Mouse (Mus musculus): ENCODE measurements around the gene Ydjc. TPM values are rescaled to one million over a fixed set of nuclear protein-coding genes. Genes with fewer than 3 reads are reported as not detected.

Ydjc gene
- total and polyA plus RNA-seq, 3 experiments: 56.7 to 68.5 TPM; not detected in 1

DNA sequence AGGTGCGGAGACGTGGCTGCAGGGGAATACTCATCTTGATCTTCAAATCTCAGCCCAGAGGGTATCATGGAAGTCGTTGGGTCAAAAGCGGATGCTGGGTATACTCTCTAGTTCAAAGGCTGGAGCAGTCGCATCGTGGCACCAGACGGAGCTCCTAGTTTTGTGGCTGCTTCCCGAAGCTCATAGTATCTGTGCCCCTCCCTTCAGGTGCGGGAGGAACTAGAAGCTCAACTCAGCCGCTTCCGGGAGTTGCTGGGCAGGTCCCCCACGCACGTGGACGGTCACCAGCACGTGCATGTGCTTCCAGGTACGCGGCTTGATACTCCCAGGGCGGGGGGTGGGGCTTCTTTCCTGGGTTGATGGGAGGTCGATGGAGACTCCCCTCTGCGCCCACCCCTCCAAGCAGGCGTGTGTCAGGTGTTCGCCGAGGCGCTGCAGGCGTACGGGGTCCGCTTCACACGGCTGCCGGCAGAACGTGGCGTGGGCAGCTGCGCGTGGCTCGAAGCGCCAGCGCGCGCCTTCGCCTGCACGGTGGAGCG is 3.0 kb downstream of the Ydjc start:
- Histone ChIP-seq H3K9ac (ENCODE audit: control insufficient read depth, low read depth, low read length, poor library complexity, severe bottlenecking) (peak overlapping the region; percentile 67), H3K79me2 (ENCODE audit: control insufficient read depth, insufficient read depth, low read length, poor library complexity) (peaks cover 18% of the 10 kb centered on the region), H3K9me3 (replicated peaks; ENCODE audit: insufficient read depth, low read length) (no peaks in the 10 kb centered on the region), H3K4me3 (ENCODE audit: control insufficient read depth in 1 of 2, insufficient read depth in 1 of 2, low read depth in 2 of 2, low read length in 2 of 2) (peak overlapping the region; percentile 68 to 69), H3K36me3 (ENCODE audit: control insufficient read depth in 1 of 2, insufficient read depth in 2 of 2, low read length in 2 of 2) (peaks cover 0 to 9% of the 10 kb centered on the region in 2 experiments; a peak in 2 of 4 replicates), H3K27ac (ENCODE audit: control insufficient read depth, low read depth, low read length) (peak overlapping the region; percentile 46), H3K27me3 (ENCODE audit: control insufficient read depth in 1 of 2, insufficient read depth in 2 of 2, low read length in 2 of 2) (no peaks in the 10 kb centered on the region), H3K4me1 (ENCODE audit: control insufficient read depth in 1 of 2, insufficient read depth in 2 of 2, low read length in 2 of 2) (peaks cover 2 to 8% of the 10 kb centered on the region in 2 experiments; a peak in 3 of 4 replicates)
- no peak; the same call in 1 of the 2 replicates for TF ChIP-seq TBP (IDR thresholded peaks at IDR 0.05; ENCODE audit: low read depth, low read length)
- TF ChIP-seq E2F4 (IDR thresholded peaks at IDR 0.05; ENCODE audit: borderline replicate concordance, low read depth, low read length): no peak
- peak; percentile 20; the same call in 1 of the 2 replicates for TF ChIP-seq USF1 (IDR thresholded peaks at IDR 0.05; ENCODE audit: low read depth, low read length)
- TF ChIP-seq RCOR1 (IDR thresholded peaks at IDR 0.05; ENCODE audit: low read depth, low read length): no peak
- no peak; the same call in 1 of the 2 replicates for TF ChIP-seq POLR2AphosphoS2 (IDR thresholded peaks at IDR 0.05; ENCODE audit: low read length)
- peak; percentile 91 for TF ChIP-seq BHLHE40 (IDR thresholded peaks at IDR 0.05; ENCODE audit: borderline replicate concordance, low read depth, low read length)
- TF ChIP-seq MAZ (IDR thresholded peaks at IDR 0.05; ENCODE audit: low read depth, low read length): peak; percentile 75; the same call in 1 of the 2 replicates
- no peak for TF ChIP-seq JUND (IDR thresholded peaks at IDR 0.05; ENCODE audit: low read depth, low read length)
- TF ChIP-seq MAX (IDR thresholded peaks at IDR 0.05; ENCODE audit: low read length): peak; percentile 99
- TF ChIP-seq ZC3H11A (IDR thresholded peaks at IDR 0.05; ENCODE audit: low read depth, low read length): no peak
- no peak for TF ChIP-seq EP300 (IDR thresholded peaks at IDR 0.05; ENCODE audit: low read depth in 1 of 2, low read length in 2 of 2)
- TF ChIP-seq POLR2A (IDR thresholded peaks at IDR 0.05; ENCODE audit: control insufficient read depth in 1 of 2, insufficient read depth in 1 of 2, low read depth in 1 of 2, low read length in 2 of 2, poor library complexity in 1 of 2): peak in 1 of 2 experiments; percentile 41; a peak in 1 of 4 replicates
- TF ChIP-seq NELFE (IDR thresholded peaks at IDR 0.05; ENCODE audit: low read depth, low read length): peak; percentile 12; the same call in 1 of the 2 replicates
- peak; percentile 46; the same call in 1 of the 2 replicates for TF ChIP-seq SIN3A (IDR thresholded peaks at IDR 0.05; ENCODE audit: low read length)
- TF ChIP-seq MXI1 (IDR thresholded peaks at IDR 0.05; ENCODE audit: low read depth, low read length): peak; percentile 96
- TF ChIP-seq GATA1 (IDR thresholded peaks at IDR 0.05; ENCODE audit: low read depth, low read length): no peak
- peak; percentile 77; the same call in 1 of the 2 replicates for TF ChIP-seq ELF1 (IDR thresholded peaks at IDR 0.05; ENCODE audit: low read depth, low read length)
- TF ChIP-seq MYC (IDR thresholded peaks at IDR 0.05; ENCODE audit: low read depth, low read length): peak; percentile 99
- peak; percentile 52; the same call in 1 of the 2 replicates for TF ChIP-seq HCFC1 (IDR thresholded peaks at IDR 0.05; ENCODE audit: low read depth, low read length)
- peak; percentile 82 for DNase-seq (ENCODE audit: low read depth, low spot score)

DNA sequence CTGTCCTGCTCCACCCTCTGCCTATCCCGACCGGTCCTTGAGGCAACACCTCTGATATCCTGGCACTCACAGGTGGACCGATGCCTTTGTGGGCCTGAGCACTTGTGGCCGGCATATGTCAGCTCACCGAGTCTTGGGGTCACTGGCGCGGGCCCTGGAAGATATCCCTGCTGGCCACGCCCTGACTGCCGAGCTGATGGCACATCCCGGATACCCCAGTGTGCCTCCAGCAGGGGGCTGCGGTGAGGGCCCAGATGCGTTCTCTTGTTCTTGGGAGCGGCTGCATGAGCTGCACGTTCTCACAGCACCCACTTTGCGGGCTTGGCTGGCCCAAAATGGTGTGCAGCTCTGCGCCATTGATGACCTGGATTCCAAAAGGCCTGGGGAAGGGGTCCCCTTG is 3.7 kb downstream of the Ydjc start:
- H3K27me3 ChIP-seq (ENCODE audit: control insufficient read depth in 1 of 2, insufficient read depth in 2 of 2, low read length in 2 of 2): no peaks in the 10 kb centered on the region
- peaks cover 2 to 8% of the 10 kb centered on the region in 2 experiments; a peak in 3 of 4 replicates for H3K4me1 ChIP-seq (ENCODE audit: control insufficient read depth in 1 of 2, insufficient read depth in 2 of 2, low read length in 2 of 2)
- peaks cover 0 to 9% of the 10 kb centered on the region in 2 experiments; a peak in 2 of 4 replicates for H3K36me3 ChIP-seq (ENCODE audit: control insufficient read depth in 1 of 2, insufficient read depth in 2 of 2, low read length in 2 of 2)
- DNase-seq (ENCODE audit: low read depth, low spot score): peak; percentile 85
- no peaks in the 10 kb centered on the region for H3K9me3 ChIP-seq (replicated peaks; ENCODE audit: insufficient read depth, low read length)
- H3K27ac ChIP-seq (ENCODE audit: control insufficient read depth, low read depth, low read length): peak overlapping the region; percentile 46
- peak overlapping the region; percentile 67 for H3K9ac ChIP-seq (ENCODE audit: control insufficient read depth, low read depth, low read length, poor library complexity, severe bottlenecking)
- H3K79me2 ChIP-seq (ENCODE audit: control insufficient read depth, insufficient read depth, low read length, poor library complexity): peaks cover 18% of the 10 kb centered on the region
- H3K4me3 ChIP-seq (ENCODE audit: control insufficient read depth in 1 of 2, insufficient read depth in 1 of 2, low read depth in 2 of 2, low read length in 2 of 2): peak overlapping the region; percentile 68 to 69
- TF ChIP-seq ELF1 (IDR thresholded peaks at IDR 0.05; ENCODE audit: low read depth, low read length): no peak
- TF ChIP-seq RCOR1 (IDR thresholded peaks at IDR 0.05; ENCODE audit: low read depth, low read length): no peak
- no peak for TF ChIP-seq KAT2A (conservative IDR thresholded peaks at IDR 0.05; ENCODE audit: low read depth, low read length)
- no peak for TF ChIP-seq ZKSCAN1 (IDR thresholded peaks at IDR 0.05; ENCODE audit: low read depth, low read length)
- TF ChIP-seq USF2 (IDR thresholded peaks at IDR 0.05; ENCODE audit: borderline replicate concordance in 1 of 2, insufficient read depth in 1 of 2, low read depth in 1 of 2, low read length in 2 of 2): no peak
- TF ChIP-seq SMC3 (IDR thresholded peaks at IDR 0.05; ENCODE audit: low read depth, low read length): peak; percentile 42
- TF ChIP-seq CTCF (IDR thresholded peaks at IDR 0.05 in 2 of 3, conservative IDR thresholded peaks at IDR 0.05 in 1 of 3; ENCODE audit: control insufficient read depth in 1 of 3, insufficient read depth in 1 of 3, low read depth in 2 of 3, low read length in 3 of 3, poor library complexity in 1 of 3, severe bottlenecking in 1 of 3): peak; percentile 35 to 64 (median 52); a peak in 5 of 6 replicates
- TF ChIP-seq NELFE (IDR thresholded peaks at IDR 0.05; ENCODE audit: low read depth, low read length): peak; percentile 17; the same call in 1 of the 2 replicates
- TF ChIP-seq TBP (IDR thresholded peaks at IDR 0.05; ENCODE audit: low read depth, low read length): peak; percentile 30; the same call in 1 of the 2 replicates
- TF ChIP-seq MAFK (IDR thresholded peaks at IDR 0.05; ENCODE audit: borderline replicate concordance, low read depth, low read length): no peak
- no peak; the same call in 1 of the 2 replicates for TF ChIP-seq MAZ (IDR thresholded peaks at IDR 0.05; ENCODE audit: low read depth, low read length)
- TF ChIP-seq SIN3A (IDR thresholded peaks at IDR 0.05; ENCODE audit: low read length): peak; percentile 29; the same call in 1 of the 2 replicates
- no peak for TF ChIP-seq ETS1 (IDR thresholded peaks at IDR 0.05; ENCODE audit: low read depth, low read length)
- no peak for TF ChIP-seq TCF12 (IDR thresholded peaks at IDR 0.05; ENCODE audit: low read depth, low read length)
- TF ChIP-seq USF1 (IDR thresholded peaks at IDR 0.05; ENCODE audit: low read depth, low read length): no peak
- TF ChIP-seq HCFC1 (IDR thresholded peaks at IDR 0.05; ENCODE audit: low read depth, low read length): no peak; the same call in 1 of the 2 replicates
- no peak for TF ChIP-seq MAX (IDR thresholded peaks at IDR 0.05; ENCODE audit: low read length)
- TF ChIP-seq POLR2AphosphoS2 (IDR thresholded peaks at IDR 0.05; ENCODE audit: low read length): no peak
- no peak for TF ChIP-seq UBTF (IDR thresholded peaks at IDR 0.05; ENCODE audit: borderline replicate concordance, insufficient read depth, low read depth, low read length)
- TF ChIP-seq MYC (IDR thresholded peaks at IDR 0.05; ENCODE audit: low read depth, low read length): no peak

Measured in MEL (cell line).